Mouse (Mus musculus): ENCODE results near the gene Gm10322.

GRCm38 (mm10) chr10:59570780-59571179 is 45.1 kb upstream of the Gm10322 start:
- TF ChIP-seq CTCF (IDR thresholded peaks at IDR 0.05; ENCODE audit: insufficient read depth, low read length): no peak
- TF ChIP-seq POLR2A (IDR thresholded peaks at IDR 0.05; ENCODE audit: borderline replicate concordance, extremely low read depth, low read depth, low read length): no peak

Data from lung, adult 2 months (tissue).